Mouse (Mus musculus): ENCODE data around the gene Rps12-ps3. TPM values are rescaled to one million over a fixed set of nuclear protein-coding genes. Genes with fewer than 3 reads are reported as not detected.

Gene Rps12-ps3
- polyA plus RNA-seq, 1 experiment from 2014 or later, result 25.3 TPM

GRCm38 (mm10) chr19:59339908-59340307 lies 17.8 kb downstream of the Rps12-ps3 start:
- no peak for TF ChIP-seq CTCF (IDR thresholded peaks at IDR 0.05)
- no peak for TF ChIP-seq EP300 (IDR thresholded peaks at IDR 0.05)
- ATAC-seq, result no peak
- H3K27me3 ChIP-seq (replicated peaks; ENCODE audit: insufficient read depth, low read length), result no peaks in the 10 kb centered on the region
- H3K9ac ChIP-seq (replicated peaks; ENCODE audit: low read depth), result no peak overlapping the region
- 65% methylated on average over 3 of the region's 3 CpGs for WGBS
- H3K4me1 ChIP-seq (ENCODE audit: insufficient read depth, low read depth, low read length), result peaks cover 16% of the 10 kb centered on the region; the same call in 1 of the 2 replicates
- no peak overlapping the region for H3K4me3 ChIP-seq (ENCODE audit: low read depth, low read length)
- no peaks in the 10 kb centered on the region for H3K36me3 ChIP-seq (ENCODE audit: insufficient read depth, low read length)
- H3K4me2 ChIP-seq (replicated peaks; ENCODE audit: low read depth, low read length), result no peak overlapping the region
- H3K9me3 ChIP-seq (ENCODE audit: low read length), result no peaks in the 10 kb centered on the region
- DNase-seq (ENCODE audit: low spot score), result no peak
- no peak overlapping the region for H3K27ac ChIP-seq (ENCODE audit: low read length)

GRCm38 (mm10) chr19:59342964-59343363 lies 20.9 kb downstream of the Rps12-ps3 start:
- no peak for TF ChIP-seq EP300 (IDR thresholded peaks at IDR 0.05)
- no peak for TF ChIP-seq CTCF (IDR thresholded peaks at IDR 0.05)
- H3K9ac ChIP-seq (replicated peaks; ENCODE audit: low read depth), result no peak overlapping the region
- H3K4me1 ChIP-seq (ENCODE audit: insufficient read depth, low read depth, low read length), result peaks cover 16% of the 10 kb centered on the region; the same call in 1 of the 2 replicates
- no peaks in the 10 kb centered on the region for H3K9me3 ChIP-seq (ENCODE audit: low read length)
- H3K27ac ChIP-seq (ENCODE audit: low read length), result no peak overlapping the region
- WGBS, result 29% methylated on average over 2 of the region's 2 CpGs
- DNase-seq (ENCODE audit: low spot score) (no peak), ATAC-seq (no peak)
- H3K4me3 ChIP-seq (ENCODE audit: low read depth, low read length), result peak overlapping the region; percentile 93; the same call in 1 of the 2 replicates
- peak overlapping the region; percentile 89; the same call in 1 of the 2 replicates for H3K4me2 ChIP-seq (replicated peaks; ENCODE audit: low read depth, low read length)
- no peaks in the 10 kb centered on the region for H3K27me3 ChIP-seq (replicated peaks; ENCODE audit: insufficient read depth, low read length)
- H3K36me3 ChIP-seq (ENCODE audit: insufficient read depth, low read length), result no peaks in the 10 kb centered on the region

- ATAC-seq (0 out of 2 replicates have a peak, but pooled peaks have one; percentile 8), DNase-seq (ENCODE audit: low spot score) (peak; percentile 66)
- Histone ChIP-seq H3K4me2 (replicated peaks; ENCODE audit: low read depth, low read length) (peak overlapping the region; percentile 89), H3K9ac (replicated peaks; ENCODE audit: low read depth) (peak overlapping the region; percentile 84), H3K9me3 (ENCODE audit: low read length) (no peaks in the 10 kb centered on the region), H3K4me3 (ENCODE audit: low read depth, low read length) (peak overlapping the region; percentile 93), H3K4me1 (ENCODE audit: insufficient read depth, low read depth, low read length) (peaks cover 16% of the 10 kb centered on the region; the same call in 1 of the 2 replicates), H3K27ac (ENCODE audit: low read length) (0 out of 2 replicates have a peak overlapping the region, but pooled peaks have one; percentile 92), H3K27me3 (replicated peaks; ENCODE audit: insufficient read depth, low read length) (no peaks in the 10 kb centered on the region), H3K36me3 (ENCODE audit: insufficient read depth, low read length) (no peaks in the 10 kb centered on the region)
- 2% methylated on average over 14 of the region's 14 CpGs for WGBS
- TF ChIP-seq CTCF (IDR thresholded peaks at IDR 0.05), result no peak
- TF ChIP-seq EP300 (IDR thresholded peaks at IDR 0.05), result no peak
Observed at GRCm38 (mm10) chr19:59344304-59344711, 22.2 kb downstream of the Rps12-ps3 start.

GRCm38 (mm10) chr19:59345081-59345657 lies 23.1 kb downstream of the Rps12-ps3 start:
- peak overlapping the region; percentile 89 for H3K4me2 ChIP-seq (replicated peaks; ENCODE audit: low read depth, low read length)
- ATAC-seq, result peak; percentile 49
- DNase-seq (ENCODE audit: low spot score), result peak; percentile 78

GRCm38 (mm10) chr19:59345658-59346283 lies 23.7 kb downstream of the Rps12-ps3 start, which contains the start of gene Pdzd8:
Gene Pdzd8 (minus strand): TSS chr19:59345780.
- DNase-seq (ENCODE audit: low spot score) (peak; percentile 94), ATAC-seq (peak; percentile 97)
- Histone ChIP-seq H3K4me2 (replicated peaks; ENCODE audit: low read depth, low read length) (peak within 1 kb of the TSS; percentile 89), H3K9ac (replicated peaks; ENCODE audit: low read depth) (peak within 1 kb of the TSS; percentile 84), H3K36me3 (ENCODE audit: insufficient read depth, low read length) (no peaks in the 10 kb centered on the region), H3K27me3 (replicated peaks; ENCODE audit: insufficient read depth, low read length) (no peaks in the 10 kb centered on the region), H3K27ac (ENCODE audit: low read length) (peak within 1 kb of the TSS; percentile 92), H3K4me1 (ENCODE audit: insufficient read depth, low read depth, low read length) (peaks cover 16% of the 10 kb centered on the region; the same call in 1 of the 2 replicates), H3K9me3 (ENCODE audit: low read length) (no peaks in the 10 kb centered on the region), H3K4me3 (ENCODE audit: low read depth, low read length) (peak within 1 kb of the TSS; percentile 93)
- WGBS, result 1% methylated on average over 75 of the region's 91 CpGs
- peak; percentile 33; the same call in 1 of the 2 replicates for TF ChIP-seq CTCF (IDR thresholded peaks at IDR 0.05)
- TF ChIP-seq EP300 (IDR thresholded peaks at IDR 0.05), result no peak

More at GRCm38 (mm10) chr19:59345081-59345657, 23.1 kb downstream of the Rps12-ps3 start:
- WGBS, result 0% methylated on average over 39 of the region's 70 CpGs
- peak; percentile 56 for TF ChIP-seq CTCF (IDR thresholded peaks at IDR 0.05)
- TF ChIP-seq EP300 (IDR thresholded peaks at IDR 0.05), result no peak
- Histone ChIP-seq H3K9me3 (ENCODE audit: low read length) (no peaks in the 10 kb centered on the region), H3K27ac (ENCODE audit: low read length) (peak overlapping the region; percentile 92), H3K27me3 (replicated peaks; ENCODE audit: insufficient read depth, low read length) (no peaks in the 10 kb centered on the region), H3K4me1 (ENCODE audit: insufficient read depth, low read depth, low read length) (peaks cover 16% of the 10 kb centered on the region; the same call in 1 of the 2 replicates), H3K36me3 (ENCODE audit: insufficient read depth, low read length) (no peaks in the 10 kb centered on the region), H3K9ac (replicated peaks; ENCODE audit: low read depth) (peak overlapping the region; percentile 84), H3K4me3 (ENCODE audit: low read depth, low read length) (peak overlapping the region; percentile 93)

GRCm38 (mm10) chr19:59346325-59346724 lies 24.2 kb downstream of the Rps12-ps3 start:
- TF ChIP-seq EP300 (IDR thresholded peaks at IDR 0.05) (no peak), CTCF (IDR thresholded peaks at IDR 0.05) (no peak)
- Histone ChIP-seq H3K4me2 (replicated peaks; ENCODE audit: low read depth, low read length) (peak overlapping the region; percentile 89), H3K9me3 (ENCODE audit: low read length) (no peaks in the 10 kb centered on the region), H3K27me3 (replicated peaks; ENCODE audit: insufficient read depth, low read length) (no peaks in the 10 kb centered on the region), H3K4me3 (ENCODE audit: low read depth, low read length) (peak overlapping the region; percentile 93), H3K36me3 (ENCODE audit: insufficient read depth, low read length) (no peaks in the 10 kb centered on the region), H3K27ac (ENCODE audit: low read length) (peak overlapping the region; percentile 92), H3K9ac (replicated peaks; ENCODE audit: low read depth) (peak overlapping the region; percentile 36; the same call in 1 of the 2 replicates), H3K4me1 (ENCODE audit: insufficient read depth, low read depth, low read length) (peaks cover 13% of the 10 kb centered on the region; the same call in 1 of the 2 replicates)
- no peak for ATAC-seq
- DNase-seq (ENCODE audit: low spot score), result no peak
- 7% methylated on average over 11 of the region's 11 CpGs for WGBS

All from lung, postnatal 0 days (tissue).